Mouse (Mus musculus): ENCODE measurements around the gene Ilvbl. TPM values are rescaled to one million over a fixed set of nuclear protein-coding genes. Genes with fewer than 3 reads are reported as not detected.
"Not testable (repeated sequence)": the region's sequence is repeated elsewhere in the genome, so short reads cannot be mapped to it uniquely, and the experiment has no call there.

Ilvbl gene
- 10 to 100 TPM; 52.8 to 69.0 (median 58.9) TPM for polyA plus RNA-seq (2017; shearing (Covaris generic))

DNA sequence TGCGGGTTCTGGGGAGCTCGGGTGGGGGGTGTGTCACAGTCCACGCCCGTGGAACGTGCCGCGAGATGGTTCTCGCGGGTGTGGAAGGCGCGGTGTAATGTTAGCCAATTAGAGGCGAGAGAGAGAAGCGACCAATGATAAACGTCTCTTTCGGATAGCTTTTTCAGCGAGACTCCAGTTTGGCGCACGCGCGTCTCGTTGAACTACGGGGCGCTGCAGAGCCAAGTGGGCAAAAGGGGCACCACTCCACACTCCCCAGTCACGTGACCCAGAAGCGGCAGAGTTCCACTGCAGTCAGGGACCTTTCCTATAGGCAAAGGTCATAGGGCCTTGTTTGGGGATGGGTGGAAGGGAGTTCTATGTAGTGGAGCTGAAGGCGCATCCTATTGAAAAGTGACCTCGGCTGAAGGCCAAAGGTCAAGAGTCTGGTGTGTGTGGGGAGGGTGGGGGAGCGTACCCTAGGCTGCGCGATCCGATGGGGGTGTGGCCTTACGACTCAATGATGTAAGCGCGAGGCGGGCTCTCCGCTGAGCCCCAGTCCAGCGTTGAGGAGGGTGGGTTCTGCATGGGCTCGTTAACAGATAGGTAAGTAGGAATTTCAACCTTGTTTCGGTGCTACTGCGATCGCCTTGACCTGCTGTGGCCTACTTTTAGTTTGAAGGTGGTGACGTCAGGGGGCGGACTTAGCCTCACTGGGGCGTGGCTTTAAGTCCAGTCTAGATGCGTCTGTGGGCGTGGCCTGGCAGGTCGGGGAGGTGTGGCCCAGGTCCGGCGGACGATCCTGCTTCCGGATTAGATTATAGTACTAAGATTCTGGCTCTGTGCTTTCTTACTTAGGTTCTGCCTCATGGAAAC is at the start of gene Ilvbl:
TSS of gene Ilvbl (plus strand) at position 97 of the 855 bp plus-strand sequence.
- peak; percentile 88 for ATAC-seq

DNA sequence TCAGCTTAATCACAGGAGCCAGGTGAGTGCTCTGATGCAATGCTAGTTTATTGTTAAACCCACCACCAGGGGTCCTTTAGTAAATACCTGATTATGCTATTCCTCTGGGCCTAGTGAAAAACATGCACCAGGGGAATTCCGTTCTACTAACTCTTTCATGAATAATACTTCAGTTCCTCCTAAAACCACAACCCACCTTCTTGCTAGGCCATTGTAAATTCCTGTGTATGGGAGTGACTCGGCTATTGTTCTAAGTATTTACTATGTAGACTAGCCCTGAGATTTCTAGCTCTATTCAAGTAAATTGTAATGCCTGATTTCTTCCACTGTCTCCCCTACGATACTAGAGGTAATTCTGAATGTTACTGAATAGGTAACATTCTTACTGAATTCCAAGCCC is 49.1 kb upstream of the Ilvbl start:
- not testable (repeated sequence) for ATAC-seq

DNA sequence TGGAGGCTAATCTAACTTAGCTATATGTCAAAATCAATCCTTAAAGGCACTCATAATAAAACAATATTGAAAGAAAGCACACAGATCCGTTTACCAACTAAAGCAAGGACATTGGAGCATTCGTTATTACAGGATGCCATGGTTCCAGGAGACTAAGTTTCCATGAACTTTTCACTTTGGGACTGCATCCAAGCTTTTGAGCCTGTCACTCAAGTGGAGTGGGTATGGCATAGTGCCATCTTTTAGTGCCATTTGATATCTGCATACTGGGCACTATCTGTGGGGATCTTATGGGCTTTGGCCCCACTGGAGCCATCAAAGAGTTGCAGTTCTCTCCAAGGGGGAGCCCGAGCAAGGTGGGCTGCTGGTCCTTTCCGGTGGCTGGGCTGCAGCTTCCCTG is 48.6 kb upstream of the Ilvbl start:
- ATAC-seq: no peak

- ATAC-seq: no peak
Observed at GRCm38 (mm10) chr10:78540943-78541342, 33.2 kb upstream of the Ilvbl start.

- ATAC-seq: no peak
Observed at GRCm38 (mm10) chr10:78565070-78565469, 9.1 kb upstream of the Ilvbl start.

GRCm38 (mm10) chr10:78569191-78569590 is 5.0 kb upstream of the Ilvbl start:
- no peak for ATAC-seq

GRCm38 (mm10) chr10:78569686-78570085 is 4.5 kb upstream of the Ilvbl start:
- ATAC-seq: no peak

DNA sequence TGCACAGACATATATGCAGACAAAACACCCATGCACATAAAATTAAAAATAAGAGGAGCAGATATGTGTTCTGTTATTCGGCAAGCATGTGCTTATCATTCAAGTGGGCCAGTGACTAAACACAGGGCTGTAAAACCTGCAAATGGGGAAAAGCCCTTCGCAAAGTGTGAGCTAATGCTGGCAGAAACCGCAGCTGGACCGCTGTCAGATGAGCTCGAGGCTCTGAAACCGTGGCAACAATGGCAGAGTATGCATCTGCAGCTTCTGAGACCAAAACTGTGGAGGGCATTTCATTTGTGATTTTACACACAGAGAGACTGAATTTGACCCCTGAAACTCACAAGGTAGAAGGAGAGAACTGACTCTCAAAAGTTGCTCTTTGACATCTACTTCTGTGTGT is 3.7 kb upstream of the Ilvbl start:
- no peak for ATAC-seq

DNA sequence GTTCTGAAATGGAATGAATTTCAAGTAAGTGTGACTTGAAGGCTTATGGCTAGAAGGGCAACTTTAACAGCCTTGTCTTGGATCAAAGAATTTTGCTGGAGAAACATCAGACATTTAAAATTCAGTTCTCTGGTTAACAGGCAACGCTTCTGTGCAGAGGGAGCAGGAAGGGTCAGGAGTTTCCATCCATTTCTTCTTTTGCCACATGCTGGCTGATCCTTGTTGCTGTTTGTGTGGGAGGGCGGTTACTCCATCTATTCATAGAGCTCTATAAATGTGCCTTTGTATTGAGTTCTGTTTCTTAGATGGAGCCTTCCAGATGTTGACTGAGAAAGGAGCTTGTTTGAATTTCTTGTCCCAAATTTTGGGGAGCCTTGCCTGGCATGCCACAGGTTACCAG is 3.2 kb upstream of the Ilvbl start:
- no peak for ATAC-seq

- ATAC-seq: no peak
Observed at GRCm38 (mm10) chr10:78573226-78573625, 920 bp upstream of the Ilvbl start.

DNA sequence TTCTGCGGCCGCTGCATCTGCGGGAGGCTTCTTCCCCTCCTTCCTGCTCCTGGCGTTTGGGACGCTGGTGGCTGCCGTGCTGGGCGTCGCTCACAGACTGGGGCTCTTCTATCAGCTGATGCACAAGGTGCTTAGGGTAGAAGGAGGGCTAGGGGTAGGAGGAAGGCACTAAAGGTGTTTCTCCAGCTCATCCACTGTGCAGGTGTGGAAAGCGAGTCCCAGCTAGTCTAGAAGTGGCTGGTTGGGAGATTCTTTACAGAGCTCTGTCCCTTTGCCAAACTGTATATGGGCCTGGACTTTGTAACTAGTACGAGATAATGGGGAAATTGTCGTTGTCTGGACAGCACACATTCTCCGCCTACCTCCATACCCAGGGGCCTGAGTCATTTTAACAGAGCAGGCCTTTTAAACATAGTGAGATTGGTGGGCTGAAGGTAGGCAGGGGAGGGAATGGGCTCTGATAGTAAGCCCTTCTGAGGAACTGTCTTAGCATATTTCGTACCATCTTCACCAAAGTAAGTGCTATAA is 1.0 kb downstream of the Ilvbl start:
- no peak for ATAC-seq

- no peak for ATAC-seq
Observed at GRCm38 (mm10) chr10:78575690-78576089, 1.5 kb downstream of the Ilvbl start.

- no peak for ATAC-seq
Observed at GRCm38 (mm10) chr10:78576435-78577184, 2.5 kb downstream of the Ilvbl start.

GRCm38 (mm10) chr10:78578204-78578603 is 4.1 kb downstream of the Ilvbl start:
- ATAC-seq: no peak

- no peak for ATAC-seq
Observed at GRCm38 (mm10) chr10:78581121-78581520, 7.0 kb downstream of the Ilvbl start.

DNA sequence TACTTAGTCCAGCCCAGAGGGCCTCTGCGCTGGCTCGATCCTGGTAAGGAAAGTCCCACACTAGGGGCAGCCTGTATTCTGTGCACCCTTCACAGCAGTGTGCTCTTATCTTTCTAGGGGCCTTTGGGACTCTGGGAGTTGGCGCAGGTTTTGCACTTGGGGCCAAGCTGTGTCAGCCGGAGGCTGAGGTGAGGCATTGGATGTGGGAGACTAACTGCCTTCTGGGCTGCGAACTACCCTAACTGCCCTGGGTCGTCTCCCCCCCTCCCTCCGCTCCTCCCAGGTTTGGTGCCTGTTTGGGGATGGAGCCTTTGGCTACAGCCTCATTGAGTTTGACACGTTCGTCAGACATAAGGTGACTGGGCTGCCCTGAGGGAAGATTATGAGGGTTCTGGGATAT is 9.2 kb downstream of the Ilvbl start:
- ATAC-seq: no peak

DNA sequence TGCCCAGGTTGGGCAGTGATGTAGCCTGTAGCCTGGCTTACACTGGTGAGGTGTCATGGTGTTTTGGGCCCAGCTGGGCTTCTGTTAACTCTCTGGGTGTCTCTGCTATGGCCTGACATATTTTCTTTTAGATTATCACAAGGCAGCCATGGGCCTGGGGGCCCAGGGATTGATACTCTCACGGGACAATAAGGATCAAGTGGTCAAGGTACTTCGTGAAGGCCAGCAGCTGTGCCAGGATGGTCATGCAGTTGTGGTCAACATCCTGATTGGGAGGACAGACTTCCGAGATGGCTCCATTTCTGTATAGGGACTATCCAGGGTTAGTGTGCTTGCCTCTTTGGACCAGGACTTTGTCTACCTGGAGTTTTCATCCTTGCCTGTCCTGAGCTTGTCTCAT is 9.8 kb downstream of the Ilvbl start:
- no peak for ATAC-seq

GRCm38 (mm10) chr10:78584996-78585395 is 10.8 kb downstream of the Ilvbl start:
- ATAC-seq: no peak

DNA sequence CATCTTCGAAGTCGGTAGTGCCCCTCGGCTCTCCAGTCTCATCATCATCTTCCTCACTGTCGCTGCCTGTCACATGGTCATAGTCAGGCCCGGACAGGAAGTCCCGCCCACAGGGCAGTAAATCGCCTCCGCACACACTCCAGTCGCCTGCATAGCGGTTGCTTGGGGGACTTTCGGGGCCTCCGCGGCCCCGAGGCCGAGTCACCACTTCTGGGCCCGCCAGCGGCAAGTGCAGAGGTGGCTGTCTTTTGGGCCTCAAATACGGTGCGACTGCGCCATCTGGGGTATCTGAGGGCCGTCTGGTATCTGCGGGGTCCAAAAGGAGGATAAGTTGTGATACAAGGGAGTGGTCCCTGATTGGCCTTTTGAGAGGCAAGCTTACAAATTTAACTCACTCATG is 11.5 kb downstream of the Ilvbl start:
- ATAC-seq: no peak

DNA sequence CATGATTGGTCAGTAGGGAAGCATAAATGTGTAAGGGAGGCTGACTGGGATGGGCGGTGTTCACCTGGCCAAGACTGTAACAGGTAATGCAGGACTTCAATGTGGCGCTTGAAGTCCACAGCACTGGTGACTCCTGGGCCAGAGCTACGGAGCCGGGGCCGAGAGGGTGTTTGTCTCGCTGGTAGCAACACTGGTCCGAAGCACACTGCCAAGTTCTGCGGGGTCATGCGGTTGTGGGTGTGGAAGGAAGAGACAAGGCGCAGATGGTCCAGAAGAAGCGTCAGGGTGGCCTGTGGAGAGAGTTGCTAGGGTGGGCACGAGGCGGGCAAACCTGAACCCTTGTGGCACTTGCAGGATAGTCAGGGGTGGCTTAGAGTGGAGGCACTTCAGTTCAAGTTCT is 11.9 kb downstream of the Ilvbl start:
- ATAC-seq: no peak

GRCm38 (mm10) chr10:78589291-78589690 is 15.1 kb downstream of the Ilvbl start:
- ATAC-seq: no peak

GRCm38 (mm10) chr10:78589901-78590300 is 15.8 kb downstream of the Ilvbl start:
- ATAC-seq: no peak

GRCm38 (mm10) chr10:78590744-78591143 is 16.6 kb downstream of the Ilvbl start:
- ATAC-seq: no peak
